Mouse (Mus musculus): ENCODE data around the gene Ube2v1. TPM values are rescaled to one million over a fixed set of nuclear protein-coding genes. Genes with fewer than 3 reads are reported as not detected.
"Not testable (repeated sequence)": the region's sequence is repeated elsewhere in the genome, so short reads cannot be mapped to it uniquely, and the experiment has no call there.

Gene Ube2v1
- polyA plus RNA-seq, 1 experiment, result 322 TPM

- Histone ChIP-seq H3K27me3 (ENCODE audit: control insufficient read depth, insufficient read depth, insufficient read length) (no peaks in the 10 kb centered on the region), H3ac (ENCODE audit: control insufficient read depth, insufficient read length) (no peak overlapping the region), H3K79me2 (ENCODE audit: control insufficient read depth, insufficient read depth) (peaks cover 40% of the 10 kb centered on the region), H3K36me3 (ENCODE audit: control insufficient read depth, insufficient read depth) (peaks cover 8% of the 10 kb centered on the region), H3K4me3 (no peak overlapping the region), H3K4me2 (ENCODE audit: low read depth) (no peak overlapping the region)
- TF ChIP-seq REST (IDR thresholded peaks at IDR 0.05; ENCODE audit: insufficient read depth, insufficient read length), result no peak
Measured at GRCm38 (mm10) chr2:167654911-167655600, 23.2 kb upstream of the Ube2v1 start.

DNA sequence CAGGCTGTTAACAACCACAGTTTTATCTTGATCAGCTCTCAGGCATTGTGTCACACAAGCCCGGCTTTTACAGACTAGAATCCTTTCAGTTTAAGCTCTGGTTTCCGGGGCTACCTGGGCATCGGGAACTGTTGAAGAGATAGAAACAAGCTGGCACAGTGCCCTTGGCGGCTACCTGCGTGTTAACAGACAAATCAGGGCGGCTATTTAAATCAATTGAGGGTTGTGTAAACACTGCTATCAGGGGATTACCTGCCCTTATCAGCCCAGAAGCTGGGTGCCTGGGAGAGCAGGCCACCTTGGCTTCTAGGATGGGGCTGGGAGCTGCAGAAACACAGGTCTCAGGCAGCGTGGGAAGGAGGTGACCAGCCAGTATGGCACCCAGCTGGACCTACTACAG is 20.8 kb upstream of the Ube2v1 start:
- TF ChIP-seq TCF12 (IDR thresholded peaks at IDR 0.05; ENCODE audit: insufficient read depth, poor library complexity, severe bottlenecking) (no peak), TCF3 (IDR thresholded peaks at IDR 0.05; ENCODE audit: insufficient read length, low read depth) (no peak), SRF (IDR thresholded peaks at IDR 0.05; ENCODE audit: control insufficient read depth, insufficient read length, low read depth) (no peak)
- no peak overlapping the region for H3K4me3 ChIP-seq
- H3ac ChIP-seq (ENCODE audit: control insufficient read depth, insufficient read length), result no peak overlapping the region
- peaks cover 13% of the 10 kb centered on the region for H3K36me3 ChIP-seq (ENCODE audit: control insufficient read depth, insufficient read depth)
- H3K79me2 ChIP-seq (ENCODE audit: control insufficient read depth, insufficient read depth), result peaks cover 23% of the 10 kb centered on the region
- H3K27me3 ChIP-seq (ENCODE audit: control insufficient read depth, insufficient read depth, insufficient read length), result no peaks in the 10 kb centered on the region
- H3K4me2 ChIP-seq (ENCODE audit: low read depth), result no peak overlapping the region

DNA sequence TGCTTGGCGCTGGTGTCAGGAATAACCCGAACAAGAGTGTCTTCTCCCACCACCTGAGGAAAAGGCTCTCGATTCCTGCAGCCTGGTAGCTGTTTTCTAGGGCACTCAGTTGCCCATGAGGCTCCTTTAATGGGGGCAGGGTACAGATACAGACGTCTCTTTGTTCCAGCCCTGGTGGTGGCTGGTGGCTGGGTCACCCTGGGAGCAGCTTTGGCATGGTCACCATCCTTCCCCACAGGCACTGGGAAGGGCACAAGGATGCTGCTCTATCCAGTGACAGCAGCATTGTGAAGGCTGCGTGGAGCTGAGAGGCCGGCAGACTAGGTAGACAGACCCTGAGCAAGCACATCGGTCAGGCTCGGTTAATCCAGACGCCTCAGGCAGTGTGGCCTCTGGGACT is 19.7 kb upstream of the Ube2v1 start:
- H3K36me3 ChIP-seq (ENCODE audit: control insufficient read depth, insufficient read depth), result peaks cover 13% of the 10 kb centered on the region
- no peak for TF ChIP-seq TCF12 (IDR thresholded peaks at IDR 0.05; ENCODE audit: insufficient read depth, poor library complexity, severe bottlenecking)
- no peak for TF ChIP-seq SRF (IDR thresholded peaks at IDR 0.05; ENCODE audit: control insufficient read depth, insufficient read length, low read depth)
- no peak overlapping the region for H3K4me3 ChIP-seq
- H3K79me2 ChIP-seq (ENCODE audit: control insufficient read depth, insufficient read depth), result peaks cover 13% of the 10 kb centered on the region
- no peak overlapping the region for H3K4me2 ChIP-seq (ENCODE audit: low read depth)
- H3K27me3 ChIP-seq (ENCODE audit: control insufficient read depth, insufficient read depth, insufficient read length), result no peaks in the 10 kb centered on the region
- no peak overlapping the region for H3ac ChIP-seq (ENCODE audit: control insufficient read depth, insufficient read length)

GRCm38 (mm10) chr2:167649290-167650032 is 17.6 kb upstream of the Ube2v1 start:
- H3K4me3 ChIP-seq, result no peak overlapping the region
- H3K79me2 ChIP-seq (ENCODE audit: control insufficient read depth, insufficient read depth), result no peaks in the 10 kb centered on the region
- H3K27me3 ChIP-seq (ENCODE audit: control insufficient read depth, insufficient read depth, insufficient read length), result no peaks in the 10 kb centered on the region
- TF ChIP-seq CEBPB (IDR thresholded peaks at IDR 0.05; ENCODE audit: insufficient read depth, poor library complexity, severe bottlenecking) (no peak), E2F4 (IDR thresholded peaks at IDR 0.05; ENCODE audit: insufficient read depth) (no peak), TCF12 (IDR thresholded peaks at IDR 0.05; ENCODE audit: insufficient read depth, poor library complexity, severe bottlenecking) (no peak), MYOG (IDR thresholded peaks at IDR 0.05; ENCODE audit: control insufficient read depth in 1 of 3, insufficient read depth in 1 of 3, insufficient read length in 2 of 3, low read depth in 2 of 3) (no peak), MAX (IDR thresholded peaks at IDR 0.05; ENCODE audit: low read depth) (no peak), SRF (IDR thresholded peaks at IDR 0.05; ENCODE audit: control insufficient read depth, insufficient read length, low read depth) (no peak), POLR2A (IDR thresholded peaks at IDR 0.05; ENCODE audit: insufficient read length, low read depth) (no peak), TCF3 (IDR thresholded peaks at IDR 0.05; ENCODE audit: insufficient read length, low read depth) (no peak), REST (IDR thresholded peaks at IDR 0.05; ENCODE audit: insufficient read depth, insufficient read length) (no peak), MYOD1 (IDR thresholded peaks at IDR 0.05; ENCODE audit: control insufficient read depth in 1 of 3, insufficient read length in 2 of 3, low read depth in 2 of 3) (no peak), USF1 (IDR thresholded peaks at IDR 0.05; ENCODE audit: low read depth) (no peak), POLR2AphosphoS2 (IDR thresholded peaks at IDR 0.05; ENCODE audit: insufficient read length, low read depth) (no peak)
- H3K36me3 ChIP-seq (ENCODE audit: control insufficient read depth, insufficient read depth), result peaks cover 18% of the 10 kb centered on the region
- no peak overlapping the region for H3ac ChIP-seq (ENCODE audit: control insufficient read depth, insufficient read length)
- H3K4me2 ChIP-seq (ENCODE audit: low read depth), result peak overlapping the region; percentile 10

GRCm38 (mm10) chr2:167646411-167646810 is 14.5 kb upstream of the Ube2v1 start:
- TF ChIP-seq MAX (IDR thresholded peaks at IDR 0.05; ENCODE audit: low read depth) (no peak), CEBPB (IDR thresholded peaks at IDR 0.05; ENCODE audit: insufficient read depth, poor library complexity, severe bottlenecking) (no peak), REST (IDR thresholded peaks at IDR 0.05; ENCODE audit: insufficient read depth, insufficient read length) (no peak), MYOG (IDR thresholded peaks at IDR 0.05; ENCODE audit: control insufficient read depth in 1 of 3, insufficient read depth in 1 of 3, insufficient read length in 2 of 3, low read depth in 2 of 3) (no peak), USF1 (IDR thresholded peaks at IDR 0.05; ENCODE audit: low read depth) (no peak), POLR2AphosphoS2 (IDR thresholded peaks at IDR 0.05; ENCODE audit: insufficient read length, low read depth) (no peak), TCF3 (IDR thresholded peaks at IDR 0.05; ENCODE audit: insufficient read length, low read depth) (no peak), E2F4 (IDR thresholded peaks at IDR 0.05; ENCODE audit: insufficient read depth) (no peak), POLR2A (IDR thresholded peaks at IDR 0.05; ENCODE audit: insufficient read length, low read depth) (no peak), TCF12 (IDR thresholded peaks at IDR 0.05; ENCODE audit: insufficient read depth, poor library complexity, severe bottlenecking) (no peak), SRF (IDR thresholded peaks at IDR 0.05; ENCODE audit: control insufficient read depth, insufficient read length, low read depth) (no peak), MYOD1 (IDR thresholded peaks at IDR 0.05; ENCODE audit: control insufficient read depth in 1 of 3, insufficient read length in 2 of 3, low read depth in 2 of 3) (no peak)
- Histone ChIP-seq H3K4me3 (no peak overlapping the region), H3K4me2 (ENCODE audit: low read depth) (no peak overlapping the region), H3K27me3 (ENCODE audit: control insufficient read depth, insufficient read depth, insufficient read length) (no peaks in the 10 kb centered on the region), H3K36me3 (ENCODE audit: control insufficient read depth, insufficient read depth) (peaks cover 10% of the 10 kb centered on the region), H3K79me2 (ENCODE audit: control insufficient read depth, insufficient read depth) (no peaks in the 10 kb centered on the region), H3ac (ENCODE audit: control insufficient read depth, insufficient read length) (no peak overlapping the region)

GRCm38 (mm10) chr2:167643356-167644052 is 11.6 kb upstream of the Ube2v1 start:
- H3K4me3 ChIP-seq; H3K27me3 ChIP-seq (ENCODE audit: control insufficient read depth, insufficient read depth, insufficient read length); H3K36me3 ChIP-seq (ENCODE audit: control insufficient read depth, insufficient read depth); H3K79me2 ChIP-seq (ENCODE audit: control insufficient read depth, insufficient read depth); H3ac ChIP-seq (ENCODE audit: control insufficient read depth, insufficient read length); H3K4me2 ChIP-seq (ENCODE audit: low read depth): not testable (repeated sequence)

All from myocyte (in vitro differentiated cells).